Mouse (Mus musculus) megakaryocyte, embryonic 14.5 days (primary cell): ENCODE measurements at regions not wholly inside any gene's neighbourhood (a gene's known extent, or its start where the extent isn't known, plus 50 kb on each side); places are given as distances from the start of the nearest gene placed in this dataset.

Source experiments
- H3K27me3 ChIP-seq: replicated peaks from 2 replicates; pipeline ENCODE3; 2012; ENCODE audit warnings: inconsistent platforms
- H3K36me3 ChIP-seq: replicated peaks from 2 replicates; pipeline ENCODE3; 2012; ENCODE audit warnings: low read length, inconsistent platforms, mixed read lengths
- H3K4me1 ChIP-seq: 2 replicates; pipeline ENCODE4 v1.6.1; 2012; ENCODE audit warnings: inconsistent platforms
- H3K4me3 ChIP-seq: replicated peaks from 2 replicates; pipeline ENCODE3; 2012; ENCODE audit warnings: moderate library complexity, mild to moderate bottlenecking, inconsistent platforms
- H3K9me3 ChIP-seq: 2 replicates; pipeline ENCODE4 v1.6.1; 2012; ENCODE audit warnings: inconsistent platforms
- FLI1 ChIP-seq: IDR thresholded peaks from 2 replicates; pipeline ENCODE4 v1.6.1; 2012; ENCODE audit warnings: low read length, inconsistent platforms, mixed read lengths
- GATA1 ChIP-seq: IDR thresholded peaks from 3 replicates; pipeline ENCODE4 v1.6.1; 2012; ENCODE audit warnings: mixed read lengths, low read length, inconsistent platforms, borderline replicate concordance

DNA sequence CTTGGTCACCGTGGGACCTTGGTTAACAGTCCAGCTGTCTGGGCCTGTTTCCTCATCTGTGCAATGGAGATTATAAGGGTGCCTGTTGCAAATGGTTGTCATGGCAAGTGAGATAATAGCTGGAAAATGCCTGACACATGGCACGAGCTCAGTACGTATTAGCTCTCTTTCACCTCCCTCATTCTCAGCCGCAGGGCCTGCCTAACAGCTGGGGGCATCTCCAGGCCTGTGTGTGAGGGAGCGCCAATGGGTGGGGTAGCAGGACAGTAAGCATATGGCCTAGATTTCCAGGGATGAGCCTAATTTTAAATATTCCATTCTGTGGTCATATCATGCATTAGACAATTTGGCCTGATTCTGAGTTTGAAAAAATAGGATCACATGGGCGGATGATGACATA is 163.8 kb upstream of the Tmem28 start:
- Histone ChIP-seq H3K36me3 (no peaks in the 10 kb centered on the region), H3K27me3 (peaks cover 65% of the 10 kb centered on the region), H3K4me3 (no peak overlapping the region), H3K9me3 (no peaks in the 10 kb centered on the region), H3K4me1 (peaks cover 9% of the 10 kb centered on the region; the same call in 1 of the 2 replicates)
- TF ChIP-seq GATA1 (no peak), FLI1 (no peak)

- Histone ChIP-seq H3K4me1 (no peaks in the 10 kb centered on the region), H3K27me3 (peaks cover 54% of the 10 kb centered on the region), H3K9me3 (no peaks in the 10 kb centered on the region), H3K4me3 (no peak overlapping the region), H3K36me3 (no peaks in the 10 kb centered on the region)
- TF ChIP-seq FLI1 (no peak), GATA1 (no peak)
Observed at GRCm38 (mm10) chrX:99632211-99632775, 161.2 kb upstream of the Pja1 start.

GRCm38 (mm10) chrX:99624515-99625179 is 153.6 kb upstream of the Pja1 start:
- H3K36me3 ChIP-seq, result no peaks in the 10 kb centered on the region
- peaks cover 40% of the 10 kb centered on the region for H3K27me3 ChIP-seq

GRCm38 (mm10) chrX:99612130-99612759 is 141.2 kb upstream of the Pja1 start:
- TF ChIP-seq FLI1 (no peak), GATA1 (no peak)
- no peaks in the 10 kb centered on the region for H3K36me3 ChIP-seq
- H3K9me3 ChIP-seq, result peaks cover 7% of the 10 kb centered on the region
- H3K4me1 ChIP-seq, result no peaks in the 10 kb centered on the region
- no peak overlapping the region for H3K4me3 ChIP-seq
- peaks cover 62% of the 10 kb centered on the region for H3K27me3 ChIP-seq

More at GRCm38 (mm10) chrX:99624515-99625179, 153.6 kb upstream of the Pja1 start:
- TF ChIP-seq FLI1 (no peak), GATA1 (no peak)
- H3K4me3 ChIP-seq, result no peak overlapping the region
- no peaks in the 10 kb centered on the region for H3K9me3 ChIP-seq
- H3K4me1 ChIP-seq, result no peaks in the 10 kb centered on the region

GRCm38 (mm10) chrX:99610096-99610495 is 139.0 kb upstream of the Pja1 start:
- Histone ChIP-seq H3K9me3 (peaks cover 5% of the 10 kb centered on the region), H3K4me3 (no peak overlapping the region), H3K36me3 (no peaks in the 10 kb centered on the region), H3K27me3 (peaks cover 78% of the 10 kb centered on the region), H3K4me1 (no peaks in the 10 kb centered on the region)
- TF ChIP-seq FLI1 (no peak), GATA1 (no peak)

GRCm38 (mm10) chrX:99609591-99609990 is 138.5 kb upstream of the Pja1 start:
- Histone ChIP-seq H3K4me1 (no peaks in the 10 kb centered on the region), H3K4me3 (no peak overlapping the region), H3K9me3 (peaks cover under 1% of the 10 kb centered on the region), H3K27me3 (peaks cover 79% of the 10 kb centered on the region), H3K36me3 (no peaks in the 10 kb centered on the region)
- no peak for TF ChIP-seq GATA1
- no peak for TF ChIP-seq FLI1

DNA sequence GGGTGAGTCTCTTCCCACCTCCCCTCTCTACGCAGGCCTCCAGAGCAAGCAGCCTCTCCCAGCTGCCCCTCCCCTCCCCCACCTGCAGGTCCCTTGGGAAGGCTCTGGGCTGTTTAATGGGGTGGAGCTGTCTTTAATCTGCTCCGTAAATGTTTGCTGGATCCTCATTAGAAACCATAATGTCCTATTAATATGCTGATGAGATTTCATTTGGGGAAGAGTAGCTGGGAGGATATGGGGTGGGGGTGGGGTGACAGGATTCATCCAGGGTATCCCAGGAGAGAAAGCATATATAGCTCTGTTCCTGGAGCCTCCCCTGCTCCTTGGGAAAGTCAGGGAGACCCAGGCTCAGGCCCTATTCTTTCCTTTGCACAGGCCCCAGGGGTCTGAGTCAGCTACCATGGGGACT is 137.2 kb upstream of the Pja1 start:
- Histone ChIP-seq H3K4me1 (no peaks in the 10 kb centered on the region), H3K27me3 (peaks cover 89% of the 10 kb centered on the region), H3K36me3 (no peaks in the 10 kb centered on the region), H3K4me3 (no peak overlapping the region), H3K9me3 (no peaks in the 10 kb centered on the region)
- TF ChIP-seq FLI1 (no peak), GATA1 (no peak)

DNA sequence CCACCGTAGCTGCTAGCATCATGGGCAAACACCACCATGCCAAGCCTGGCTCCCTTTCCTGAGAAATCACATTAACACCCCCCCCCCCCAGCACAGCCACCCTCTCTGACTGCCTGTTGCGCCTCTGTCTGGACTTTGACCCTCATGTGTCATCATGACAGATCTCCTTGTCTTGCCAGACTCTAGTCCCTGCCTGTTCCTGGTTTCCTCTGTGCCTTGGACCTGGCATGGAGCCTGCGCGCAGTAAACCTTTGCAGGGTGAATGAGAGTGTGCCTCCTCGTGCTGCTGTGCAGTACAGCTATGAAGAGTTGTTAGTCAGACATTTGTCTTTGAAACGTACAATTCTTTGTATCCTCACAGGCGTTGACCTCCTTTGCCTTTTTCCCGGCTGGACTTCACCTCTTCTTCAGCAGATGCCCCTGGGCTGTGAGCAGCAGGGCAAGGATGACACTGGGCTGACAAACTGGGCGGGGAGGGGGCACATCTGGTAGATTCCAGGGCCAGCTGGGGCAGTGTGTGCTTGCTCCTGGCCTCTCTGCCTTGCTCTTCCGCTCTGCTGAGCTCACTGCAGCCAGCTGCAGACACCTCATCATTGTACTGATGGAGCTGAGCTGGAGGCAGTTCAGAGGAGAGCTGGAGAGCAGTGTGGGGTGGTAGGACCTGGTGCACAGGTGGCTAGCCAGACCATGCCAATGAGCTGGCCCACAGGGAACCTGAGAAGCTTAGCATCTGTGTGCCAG is 134.2 kb upstream of the Pja1 start:
- no peaks in the 10 kb centered on the region for H3K4me1 ChIP-seq
- no peak overlapping the region for H3K4me3 ChIP-seq
- no peaks in the 10 kb centered on the region for H3K9me3 ChIP-seq
- TF ChIP-seq GATA1 (no peak), FLI1 (no peak)
- H3K27me3 ChIP-seq, result peaks cover 82% of the 10 kb centered on the region
- H3K36me3 ChIP-seq, result no peaks in the 10 kb centered on the region

DNA sequence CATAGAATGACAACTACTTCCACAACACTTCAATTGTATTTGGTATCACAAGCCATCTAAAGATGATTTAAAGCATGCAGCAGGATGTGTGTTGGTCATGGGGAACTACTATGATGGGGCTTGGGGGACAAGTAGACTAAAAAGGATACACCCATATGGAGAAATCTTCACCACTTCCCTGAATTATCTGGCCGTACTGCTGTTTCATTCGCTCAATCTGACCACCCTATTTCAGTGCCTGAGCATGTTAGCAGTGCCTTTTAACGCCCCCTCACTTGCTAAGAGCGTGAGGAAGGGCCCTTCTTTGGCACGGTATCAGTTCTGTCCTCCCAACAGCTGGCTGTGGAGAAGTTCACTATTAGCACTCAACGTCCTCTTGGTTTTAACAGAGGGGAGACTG is 132.6 kb upstream of the Pja1 start:
- H3K27me3 ChIP-seq, result peaks cover 74% of the 10 kb centered on the region
- H3K4me3 ChIP-seq, result no peak overlapping the region
- no peaks in the 10 kb centered on the region for H3K36me3 ChIP-seq
- H3K9me3 ChIP-seq, result no peaks in the 10 kb centered on the region
- TF ChIP-seq GATA1, result no peak
- no peak for TF ChIP-seq FLI1
- H3K4me1 ChIP-seq, result no peaks in the 10 kb centered on the region
